Mouse (Mus musculus): ENCODE data around the gene H2afx.
A peak's percentile ranks its signal among the peaks of the same experiment; 100 is the strongest.

GRCm38 (mm10) chr9:44342173-44342572 is 7.7 kb downstream of the H2afx start:
- TF ChIP-seq TAL1 (IDR thresholded peaks at IDR 0.05; ENCODE audit: low read length) (peak; percentile 97), GATA1 (IDR thresholded peaks at IDR 0.05; ENCODE audit: low read length) (peak; percentile 86)
